Mouse (Mus musculus) liver, adult 2 months (tissue): ENCODE data around the gene Aplp1. TPM values are rescaled to one million over a fixed set of nuclear protein-coding genes. Genes with fewer than 3 reads are reported as not detected.

ENCODE experiments used
- DNase-seq: peaks from one replicate; pipeline ENCODE4 v3.0.0-alpha.2; 2011; ENCODE audit warnings: low read depth, low spot score; ENCODE audit errors: extremely low read depth
- H3K27ac ChIP-seq: fragments of 200-500 bp; replicated peaks from 2 replicates; pipeline ENCODE4 v1.5.1; 2012; ENCODE audit warnings: low read depth, mild to moderate bottlenecking, control low read depth, inconsistent platforms, low read length; ENCODE audit not compliant: insufficient read depth
- H3K27me3 ChIP-seq: fragments of 200-500 bp; 2 replicates; pipeline ENCODE4 v1.6.1; 2012; ENCODE audit warnings: mild to moderate bottlenecking, moderate library complexity, low read length, inconsistent platforms; ENCODE audit not compliant: control insufficient read depth, insufficient read depth
- H3K36me3 ChIP-seq: fragments of 200-500 bp; 2 replicates; pipeline ENCODE4 v1.6.1; 2012; ENCODE audit warnings: low read length, inconsistent platforms; ENCODE audit not compliant: control insufficient read depth, insufficient read depth
- H3K4me1 ChIP-seq: fragments of 200-500 bp; 2 replicates; pipeline ENCODE4 v1.6.1; 2011; ENCODE audit warnings: low read length; ENCODE audit not compliant: control insufficient read depth, insufficient read depth
- H3K4me3 ChIP-seq: fragments of 200-500 bp; 2 replicates; pipeline ENCODE4 v1.5.1; 2011; ENCODE audit warnings: low read depth, mild to moderate bottlenecking, control low read depth, low read length, moderate library complexity; ENCODE audit not compliant: insufficient read depth
- H3K79me2 ChIP-seq: fragments of 200-500 bp; 2 replicates; pipeline ENCODE4 v1.6.1; 2012; ENCODE audit warnings: inconsistent platforms, mild to moderate bottlenecking, low read length, moderate library complexity; ENCODE audit not compliant: control insufficient read depth, insufficient read depth
- H3K9ac ChIP-seq: fragments of 200-500 bp; 2 replicates; pipeline ENCODE4 v1.6.1; 2012; ENCODE audit warnings: low read depth, mild to moderate bottlenecking, control low read depth, inconsistent platforms, low read length
- CTCF ChIP-seq: fragments of 200-500 bp; IDR thresholded peaks from 2 replicates; pipeline ENCODE4 v1.5.1; 2011; ENCODE audit warnings: low read depth, low read length, control low read depth
- POLR2A ChIP-seq: fragments of 200-500 bp; IDR thresholded peaks from 2 replicates; pipeline ENCODE4 v1.6.1; 2011; ENCODE audit warnings: low read length, control low read depth; ENCODE audit not compliant: insufficient read depth; ENCODE audit errors: extremely low read depth
- WGBS: fragments of 180-500 bp; shearing (Covaris S2); methylation state at CpG from one replicate; pipeline ENCODE4 v1.1.7; 2018; 5-methylcytosine and 5-hydroxymethylcytosine counted together
- polyA plus RNA-seq: library from polyadenylated mRNA; depleted of rRNA; stranded (reverse); fragments of >200 nt; gene quantifications from 2 replicates; pipeline ENCODE4 v1.2.3, GENCODE M21; 2012
- total RNA-seq: library from RNA; depleted of rRNA; stranded (reverse); fragments of >200 nt; gene quantifications from 2 replicates; pipeline ENCODE4 v1.2.3, GENCODE M21; 2014

Aplp1 gene
- total and polyA plus RNA-seq, 2 experiments, result 0.18 to 0.70 TPM

- no peaks in the 10 kb centered on the region for H3K4me1 ChIP-seq
- no peaks in the 10 kb centered on the region for H3K79me2 ChIP-seq
- no peaks in the 10 kb centered on the region for H3K36me3 ChIP-seq
- peak within 1 kb of the TSS; percentile 45 for H3K4me3 ChIP-seq
- no peaks in the 10 kb centered on the region for H3K27me3 ChIP-seq
- 66% methylated on average over 5 of the region's 5 CpGs for WGBS
- H3K9ac ChIP-seq, result peak within 1 kb of the TSS; percentile 34; the same call in 1 of the 2 replicates
- H3K27ac ChIP-seq, result peak within 1 kb of the TSS; percentile 46
- DNase-seq, result no peak
- TF ChIP-seq CTCF, result no peak
- TF ChIP-seq POLR2A, result 0 out of 2 replicates have a peak, but pooled peaks have one; percentile 15
These were observed 31.7 kb downstream of the Aplp1 start, which contains the start of gene Tyrobp for GRCm38 (mm10) chr7:30413596-30413995. TSS of gene Tyrobp (plus strand) at chr7:30413760.

- WGBS, result 62% methylated on average over 4 of the region's 4 CpGs
- Histone ChIP-seq H3K27me3 (no peaks in the 10 kb centered on the region), H3K27ac (peak overlapping the region; percentile 46), H3K4me1 (no peaks in the 10 kb centered on the region), H3K36me3 (no peaks in the 10 kb centered on the region), H3K79me2 (no peaks in the 10 kb centered on the region), H3K4me3 (no peak overlapping the region), H3K9ac (no peak overlapping the region)
- DNase-seq, result no peak
- TF ChIP-seq POLR2A, result no peak
- TF ChIP-seq CTCF, result no peak
These were observed 32.6 kb downstream of the Aplp1 start for GRCm38 (mm10) chr7:30412735-30413147.

- Histone ChIP-seq H3K27ac (no peak overlapping the region), H3K36me3 (no peaks in the 10 kb centered on the region), H3K4me1 (no peaks in the 10 kb centered on the region), H3K27me3 (no peaks in the 10 kb centered on the region), H3K9ac (no peak overlapping the region), H3K79me2 (no peaks in the 10 kb centered on the region), H3K4me3 (no peak overlapping the region)
- TF ChIP-seq POLR2A, result no peak
- TF ChIP-seq CTCF, result no peak
- no peak for DNase-seq
- WGBS, result 86% methylated on average over 3 of the region's 3 CpGs
These were observed 34.3 kb downstream of the Aplp1 start for GRCm38 (mm10) chr7:30411023-30411422.

- TF ChIP-seq POLR2A, result no peak
- no peak for TF ChIP-seq CTCF
- Histone ChIP-seq H3K4me1 (no peaks in the 10 kb centered on the region), H3K79me2 (no peaks in the 10 kb centered on the region), H3K4me3 (no peak overlapping the region), H3K27ac (no peak overlapping the region), H3K36me3 (no peaks in the 10 kb centered on the region), H3K9ac (no peak overlapping the region), H3K27me3 (no peaks in the 10 kb centered on the region)
- DNase-seq, result no peak
- WGBS, result 71% methylated on average over 2 of the region's 2 CpGs
These were observed 35.5 kb downstream of the Aplp1 start for GRCm38 (mm10) chr7:30409789-30410188.

DNA sequence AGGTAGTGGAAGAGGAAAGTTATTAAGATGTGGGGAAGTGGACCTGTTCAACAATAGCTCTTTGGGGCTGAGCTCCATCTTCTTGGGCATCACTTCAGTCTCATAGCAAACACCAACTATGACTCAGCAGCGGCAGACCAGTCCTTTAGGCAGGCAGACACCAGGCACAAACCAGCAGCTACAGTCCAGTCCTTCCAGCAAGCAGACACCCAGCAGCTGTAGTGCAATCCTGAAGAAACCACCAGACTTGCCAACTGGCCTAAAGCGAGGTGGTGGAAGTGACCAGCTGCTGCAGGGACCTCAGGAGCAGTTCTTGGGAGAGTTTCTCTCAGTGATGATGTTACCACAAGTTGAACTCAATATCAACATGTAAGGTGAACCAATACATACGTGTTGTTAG lies 36.7 kb downstream of the Aplp1 start:
- TF ChIP-seq POLR2A (no peak), CTCF (no peak)
- H3K27ac ChIP-seq, result no peak overlapping the region
- no peaks in the 10 kb centered on the region for H3K36me3 ChIP-seq
- no peak for DNase-seq
- no peaks in the 10 kb centered on the region for H3K79me2 ChIP-seq
- H3K4me3 ChIP-seq, result no peak overlapping the region
- H3K4me1 ChIP-seq, result no peaks in the 10 kb centered on the region
- WGBS, result 90% methylated on average over 3 of the region's 3 CpGs
- H3K9ac ChIP-seq, result no peak overlapping the region
- H3K27me3 ChIP-seq, result no peaks in the 10 kb centered on the region

DNA sequence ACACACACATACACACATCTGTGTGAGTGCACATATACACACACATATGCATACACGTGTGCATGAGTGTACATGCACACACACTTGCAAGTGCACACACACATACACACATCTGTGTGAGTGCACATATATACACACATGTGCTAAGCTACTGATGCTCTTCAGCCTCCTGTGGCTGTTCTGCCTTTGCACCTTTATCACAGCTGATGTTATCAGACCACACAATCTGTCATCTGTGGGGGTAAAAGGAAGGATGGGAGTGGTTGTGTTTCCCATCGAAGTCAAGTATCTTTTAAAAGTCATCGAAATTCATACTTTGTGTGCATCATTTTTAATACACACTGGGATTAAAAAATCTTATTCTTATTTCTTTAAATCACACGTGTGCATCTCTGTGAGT lies 43.0 kb downstream of the Aplp1 start:
- DNase-seq, result no peak
- Histone ChIP-seq H3K9ac (no peak overlapping the region), H3K79me2 (no peaks in the 10 kb centered on the region), H3K4me3 (no peak overlapping the region), H3K27ac (no peak overlapping the region), H3K27me3 (no peaks in the 10 kb centered on the region), H3K36me3 (no peaks in the 10 kb centered on the region), H3K4me1 (no peaks in the 10 kb centered on the region)
- TF ChIP-seq CTCF, result no peak
- TF ChIP-seq POLR2A, result no peak
- WGBS, result 69% methylated on average over 4 of the region's 4 CpGs
